Mouse (Mus musculus) liver (tissue): ENCODE data around the gene Fgf18.

ENCODE experiments used
- DNase-seq: peaks from one replicate; pipeline ENCODE4 v3.0.0-alpha.2; 2020; ENCODE audit warnings: mixed read lengths

Gene Fgf18

GRCm38 (mm10) chr11:33149453-33149852, 2.3 kb upstream of the Fgf18 start:
- no peak for DNase-seq

DNA sequence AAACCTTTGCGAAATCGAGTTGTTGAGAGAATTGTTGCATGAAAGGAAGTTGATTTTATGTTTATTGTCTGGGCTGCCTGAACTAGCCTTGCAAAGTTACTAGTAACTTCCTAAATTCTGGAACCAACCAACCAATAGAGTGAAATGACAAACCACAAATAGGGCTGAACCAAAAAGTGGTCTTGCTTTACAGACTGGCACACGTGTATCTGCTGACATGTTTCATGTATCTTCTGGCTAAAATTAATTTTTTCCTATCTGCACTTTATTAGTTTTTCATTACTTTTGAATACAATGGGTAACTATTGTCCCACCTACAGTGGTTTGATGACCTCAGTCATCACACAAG, 1.9 kb upstream of the Fgf18 start:
- no peak for DNase-seq

GRCm38 (mm10) chr11:33148338-33149087, 1.3 kb upstream of the Fgf18 start:
- peak; percentile 67 for DNase-seq

DNA sequence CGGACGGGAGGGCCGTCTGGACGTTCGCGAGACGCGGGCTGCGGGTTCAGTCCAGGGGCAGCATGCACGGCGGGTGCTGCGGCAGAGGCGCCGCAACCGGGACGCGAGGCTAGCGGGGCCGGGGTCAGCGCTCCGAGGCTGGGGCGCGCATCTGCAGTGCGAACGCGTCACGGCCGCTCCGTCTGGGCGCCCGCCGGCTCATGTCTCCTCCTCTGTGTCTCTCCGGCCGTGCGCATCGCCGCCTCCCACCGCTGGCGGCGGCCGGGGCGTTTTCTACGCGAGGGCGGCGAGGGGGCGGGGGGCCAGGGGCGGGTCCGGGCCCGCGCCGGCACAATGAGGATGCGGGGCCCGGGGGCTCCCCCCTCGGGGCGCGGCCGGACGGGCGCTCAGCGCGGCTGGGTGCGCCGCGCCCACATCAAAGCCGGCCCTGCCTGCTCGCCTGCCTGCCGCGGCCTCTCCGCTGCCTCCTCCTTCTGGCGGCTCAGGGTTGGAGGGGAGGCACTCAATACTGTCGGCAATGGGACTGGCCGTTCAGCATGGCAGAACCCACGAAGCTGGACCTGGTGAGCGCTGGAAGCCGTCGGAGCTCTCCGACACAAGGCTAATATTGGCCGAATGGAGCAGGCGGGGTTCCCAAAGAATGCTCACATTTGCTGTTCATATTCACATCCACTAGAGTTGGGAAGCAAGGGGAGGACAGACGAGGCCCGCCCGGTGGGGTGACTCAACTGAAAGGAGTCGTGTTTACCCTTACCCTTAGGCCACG, 555 bp upstream of the Fgf18 start:
- DNase-seq = peak; percentile 44

GRCm38 (mm10) chr11:33146651-33147131, 509 bp downstream of the Fgf18 start:
- DNase-seq = peak; percentile 18

- DNase-seq = peak; percentile 15
Observed at GRCm38 (mm10) chr11:33146143-33146497, 1.1 kb downstream of the Fgf18 start.

DNA sequence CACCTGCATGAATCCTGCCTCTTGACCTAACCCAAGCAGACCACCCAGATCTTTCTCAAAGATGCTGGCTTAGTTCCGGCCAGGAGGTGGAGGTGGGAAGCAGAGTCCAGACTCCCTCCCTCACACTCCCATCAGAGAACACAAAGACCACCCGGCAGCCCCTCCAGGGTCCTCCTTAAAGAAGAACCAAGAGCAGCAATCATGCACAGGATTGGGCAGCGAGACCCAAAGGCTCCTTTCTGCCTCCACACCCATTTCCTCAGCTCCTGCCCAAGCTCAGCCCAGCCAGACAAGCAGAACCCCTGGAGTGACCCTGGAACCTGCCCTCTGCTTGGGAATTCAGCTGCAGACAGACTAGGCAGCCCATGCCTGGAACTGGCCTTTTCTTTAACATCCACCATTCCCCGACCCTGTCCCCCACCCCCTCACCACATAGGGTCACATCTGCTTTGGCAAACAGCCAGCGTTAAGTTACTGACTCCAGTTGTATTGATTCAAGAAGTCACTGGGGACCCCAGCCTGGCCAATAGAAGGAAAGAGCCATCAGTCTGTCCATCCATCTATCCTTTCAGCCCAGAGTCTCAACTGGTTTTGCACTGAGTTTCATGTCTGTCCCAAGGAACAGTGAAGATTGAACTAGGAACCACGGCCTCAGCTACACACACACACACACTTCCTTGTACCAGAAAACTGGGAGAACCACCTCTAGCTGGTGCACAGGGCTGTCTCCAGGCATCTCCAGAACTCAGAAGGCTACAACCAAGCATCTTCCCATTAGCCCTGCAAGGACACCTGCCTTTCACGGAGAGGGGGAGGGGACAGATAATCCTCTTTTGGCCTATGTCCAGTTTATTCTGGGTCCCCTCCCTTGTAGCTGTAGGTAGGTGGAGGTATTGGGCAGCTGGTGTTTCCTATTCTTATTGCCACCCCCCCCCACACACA, 1.7 kb downstream of the Fgf18 start:
- DNase-seq = no peak

GRCm38 (mm10) chr11:33143906-33144305, 3.3 kb downstream of the Fgf18 start:
- no peak for DNase-seq

GRCm38 (mm10) chr11:33142801-33143200, 4.4 kb downstream of the Fgf18 start:
- no peak for DNase-seq

DNA sequence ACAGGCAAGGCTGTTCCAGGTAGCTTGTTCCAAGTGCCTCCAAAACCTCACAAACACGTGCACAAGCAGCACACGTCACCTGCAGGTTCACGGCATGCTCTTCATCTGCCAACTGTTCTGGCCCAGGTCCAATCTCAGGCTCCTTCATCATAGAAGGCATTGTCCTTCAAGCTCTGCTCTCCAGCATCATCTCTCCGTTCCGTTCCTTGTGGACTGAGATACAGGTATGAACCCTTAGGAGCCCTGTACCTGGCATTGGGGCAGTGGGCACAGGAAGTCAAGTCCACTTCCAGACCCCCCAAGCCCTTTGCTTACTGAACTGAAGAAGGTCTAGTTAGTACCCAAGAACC, 7.1 kb downstream of the Fgf18 start:
- no peak for DNase-seq

GRCm38 (mm10) chr11:33139458-33140110, 7.6 kb downstream of the Fgf18 start:
- DNase-seq = peak; percentile 0

GRCm38 (mm10) chr11:33138686-33139085, 8.5 kb downstream of the Fgf18 start:
- no peak for DNase-seq

DNA sequence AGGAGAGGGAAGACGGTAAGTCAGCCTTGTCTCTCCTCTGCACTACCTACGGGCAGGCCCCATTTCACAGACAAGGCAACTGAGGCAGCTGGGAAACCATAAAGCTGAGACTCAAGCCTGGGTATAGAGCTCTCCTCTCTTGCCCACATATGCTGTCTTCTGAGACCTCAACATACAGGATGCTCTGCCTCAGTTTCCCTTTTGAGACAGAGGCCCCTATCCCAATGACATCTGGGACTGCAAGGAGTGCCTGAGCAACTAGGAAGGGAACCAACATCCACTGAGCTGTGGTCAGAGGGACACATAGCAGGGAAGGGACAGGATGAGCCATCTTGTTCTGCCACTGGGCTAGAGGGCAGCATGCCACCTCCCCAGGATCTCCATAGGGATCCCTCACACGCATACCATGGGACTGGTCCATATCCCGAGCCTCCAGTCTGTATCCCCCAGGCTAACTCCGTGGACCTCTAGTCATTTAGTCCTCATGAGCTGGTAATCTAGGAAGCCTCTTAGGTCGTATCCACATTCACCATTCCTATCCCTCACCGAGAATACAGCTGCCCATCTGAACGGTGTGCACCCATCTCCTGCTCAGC, 12.7 kb downstream of the Fgf18 start:
- DNase-seq = no peak

DNA sequence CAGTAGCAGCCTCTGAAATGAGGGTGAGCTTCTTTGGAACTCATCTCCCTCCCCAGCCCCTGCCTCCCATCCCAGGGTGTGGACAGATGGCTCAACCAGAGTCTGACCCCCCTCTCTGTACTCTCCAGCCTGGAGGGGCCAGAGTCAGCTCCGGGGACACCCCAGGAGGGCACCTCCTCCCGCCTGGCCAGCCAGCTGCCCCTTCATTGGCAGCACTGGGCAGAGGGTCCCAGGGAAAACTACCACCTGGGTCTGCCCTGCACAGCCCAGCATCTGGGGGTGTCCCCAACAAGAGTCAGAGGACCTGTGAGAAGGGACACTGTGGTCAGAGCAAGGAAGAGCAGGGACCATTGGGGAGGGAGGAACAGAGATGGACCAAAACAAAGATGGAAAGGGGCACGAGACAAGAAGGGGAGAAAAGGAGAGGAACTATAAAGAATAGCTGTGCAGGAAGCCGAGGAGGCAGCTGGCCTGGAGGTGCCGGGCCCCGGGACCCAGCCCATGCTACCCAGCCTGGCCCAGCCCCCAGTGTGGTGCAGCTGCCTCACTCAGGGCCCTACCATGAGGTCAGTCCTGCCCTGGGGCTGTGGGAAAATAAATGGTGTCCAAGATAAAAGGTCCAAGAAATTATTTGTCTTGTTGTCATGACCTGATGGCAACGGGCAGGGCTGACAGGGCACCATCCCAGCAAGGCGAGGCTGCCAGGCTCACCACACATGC, 14.4 kb downstream of the Fgf18 start:
- no peak for DNase-seq

- no peak for DNase-seq
Observed at GRCm38 (mm10) chr11:33127058-33127457, 20.1 kb downstream of the Fgf18 start.

- no peak for DNase-seq
Observed at GRCm38 (mm10) chr11:33122575-33123268, 24.5 kb downstream of the Fgf18 start.

- no peak for DNase-seq
Observed at GRCm38 (mm10) chr11:33119556-33119955, 27.6 kb downstream of the Fgf18 start.

DNA sequence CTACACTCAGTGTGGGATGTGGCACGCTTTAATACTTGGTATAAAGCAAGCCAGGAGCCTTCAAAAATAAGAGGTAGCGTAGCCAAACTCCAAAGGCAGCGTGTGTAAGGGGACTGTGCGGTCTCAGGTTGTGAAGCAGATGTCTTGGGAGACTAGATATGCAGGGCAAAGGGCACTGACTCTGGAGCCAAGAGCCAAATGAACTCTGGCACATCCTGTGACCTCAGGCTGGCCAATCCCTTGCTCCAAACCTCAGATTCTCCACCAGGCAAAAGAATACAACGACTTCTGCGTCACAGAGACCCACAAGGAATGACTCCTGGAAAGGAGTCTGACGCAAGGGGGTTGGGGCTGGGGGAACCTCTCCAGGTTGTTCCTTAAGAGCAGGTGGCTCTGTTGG, 28.1 kb downstream of the Fgf18 start:
- no peak for DNase-seq

DNA sequence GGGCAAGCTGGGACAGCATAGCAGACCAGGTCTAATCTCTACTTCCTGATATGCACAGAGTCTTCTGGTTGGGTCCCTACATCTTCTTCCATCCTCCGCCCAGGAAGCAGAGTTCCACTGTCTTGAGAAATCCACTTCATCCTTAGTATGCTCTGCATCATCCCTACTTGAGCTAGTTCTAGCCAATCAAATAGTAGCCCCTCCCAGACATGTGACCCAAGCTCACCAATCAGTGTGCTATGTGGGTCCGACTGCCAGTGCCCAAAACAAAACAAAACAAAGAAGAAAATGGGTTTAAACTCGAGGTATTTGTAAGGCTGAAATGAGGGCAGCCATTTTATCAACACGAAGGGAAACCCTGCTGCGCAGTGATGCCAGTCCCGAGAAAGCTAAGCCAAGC, 28.7 kb downstream of the Fgf18 start:
- DNase-seq = no peak

DNA sequence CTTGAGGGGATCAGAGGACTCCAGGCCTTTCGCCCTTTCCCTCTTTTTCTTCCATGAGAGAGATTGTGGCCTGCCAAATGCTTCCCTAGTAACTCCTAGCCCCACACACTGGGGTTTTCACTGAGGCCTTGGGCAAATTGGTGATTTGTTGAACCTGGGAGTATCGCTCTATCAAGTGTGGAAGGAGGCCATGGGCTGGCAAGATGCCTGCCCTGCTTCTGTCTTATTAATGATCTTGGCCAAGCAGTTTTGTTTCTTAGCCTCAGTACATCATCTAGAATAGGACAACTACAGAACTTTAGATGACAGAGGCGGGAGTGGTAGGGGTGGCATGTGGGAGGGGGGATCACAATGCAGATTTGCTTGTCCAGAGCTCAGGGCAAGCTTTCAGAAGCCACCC, 31.4 kb downstream of the Fgf18 start:
- no peak for DNase-seq

- no peak for DNase-seq
Observed at GRCm38 (mm10) chr11:33112407-33112806, 34.8 kb downstream of the Fgf18 start.
